Mouse (Mus musculus) cerebellum, postnatal 25 days (tissue): ENCODE data around the gene Ube3b.

Experiments
- DNase-seq, 2 experiments: peaks; one replicate each; pipeline ENCODE4 v3.0.0; 2021; ENCODE audit warnings: mixed read lengths in 2 of 2

Ube3b gene

GRCm38 (mm10) chr5:114428621-114429020 is 48.2 kb downstream of the Ube3b start:
- peak in 1 of 2 experiments; percentile 44 for DNase-seq

- no peak for DNase-seq
Measured at GRCm38 (mm10) chr5:114429781-114430180, 49.4 kb downstream of the Ube3b start.

- DNase-seq = no peak
Measured at GRCm38 (mm10) chr5:114434359-114434758, 54.0 kb downstream of the Ube3b start.

GRCm38 (mm10) chr5:114435588-114435987 is 55.2 kb downstream of the Ube3b start:
- DNase-seq = no peak

GRCm38 (mm10) chr5:114443566-114444367 is 63.4 kb downstream of the Ube3b start, which contains the start of the genes Mmab and Mvk:
Mmab (minus strand) TSS chr5:114444060.
Mvk (plus strand) TSS chr5:114444269.
- DNase-seq = peak; percentile 99

- no peak for DNase-seq
Measured at GRCm38 (mm10) chr5:114444368-114444692, 63.9 kb downstream of the Ube3b start.

GRCm38 (mm10) chr5:114449011-114449410 is 68.6 kb downstream of the Ube3b start:
- no peak for DNase-seq

GRCm38 (mm10) chr5:114456287-114456686 is 75.9 kb downstream of the Ube3b start:
- DNase-seq = peak; percentile 84 to 86

- DNase-seq = no peak
Measured at GRCm38 (mm10) chr5:114456995-114457605, 76.7 kb downstream of the Ube3b start.

GRCm38 (mm10) chr5:114461238-114461637 is 80.8 kb downstream of the Ube3b start:
- peak; percentile 82 to 90 for DNase-seq

GRCm38 (mm10) chr5:114462067-114463040 is 81.9 kb downstream of the Ube3b start:
- no peak for DNase-seq

- DNase-seq = no peak
Measured at GRCm38 (mm10) chr5:114464561-114464960, 84.2 kb downstream of the Ube3b start.

GRCm38 (mm10) chr5:114465641-114466040 is 85.2 kb downstream of the Ube3b start:
- no peak for DNase-seq

GRCm38 (mm10) chr5:114467019-114467418 is 86.6 kb downstream of the Ube3b start:
- no peak for DNase-seq

GRCm38 (mm10) chr5:114467430-114467829 is 87.0 kb downstream of the Ube3b start:
- peak in 1 of 2 experiments; percentile 67 for DNase-seq

- DNase-seq = no peak
Measured at GRCm38 (mm10) chr5:114468007-114468406, 87.6 kb downstream of the Ube3b start.

- DNase-seq = no peak
Measured at GRCm38 (mm10) chr5:114470359-114470758, 90.0 kb downstream of the Ube3b start.
